Mouse (Mus musculus) kidney, embryonic 14.5 days (tissue): ENCODE data around the gene Srebf1. TPM values are rescaled to one million over a fixed set of nuclear protein-coding genes. Genes with fewer than 3 reads are reported as not detected.

Experiments
- ATAC-seq: fragments of 200-750 bp; cut with Nextera tagmentation; 2 replicates; pipeline ENCODE4 v1.8.0; 2017; ENCODE audit warnings: moderate number of reproducible peaks, mild to moderate bottlenecking, moderate TSS enrichment, moderate library complexity; ENCODE audit not compliant: low FRiP score, low TSS enrichment
- H3K27ac ChIP-seq: fragments of 300-500 bp; sonication (generic); 2 replicates; pipeline ENCODE4 v1.5.1; 2014; ENCODE audit warnings: low read depth, mild to moderate bottlenecking, low read length, moderate library complexity, mixed read lengths
- H3K27me3 ChIP-seq: fragments of 300-500 bp; sonication (generic); 2 replicates; pipeline ENCODE4 v1.6.1; 2014; ENCODE audit warnings: mild to moderate bottlenecking, low read length; ENCODE audit not compliant: control insufficient read depth, insufficient read depth
- H3K36me3 ChIP-seq: fragments of 300-500 bp; sonication (generic); 2 replicates; pipeline ENCODE4 v1.6.1; 2014; ENCODE audit warnings: low read length, mixed read lengths; ENCODE audit not compliant: control insufficient read depth, insufficient read depth
- H3K4me1 ChIP-seq: fragments of 300-500 bp; sonication (generic); 2 replicates; pipeline ENCODE4 v1.6.1; 2014; ENCODE audit warnings: low read length, mixed read lengths; ENCODE audit not compliant: control insufficient read depth, insufficient read depth
- H3K4me2 ChIP-seq: fragments of 300-500 bp; sonication (generic); replicated peaks from 2 replicates; pipeline ENCODE4 v1.6.1; 2014; ENCODE audit warnings: low read depth, mild to moderate bottlenecking, low read length
- H3K4me3 ChIP-seq: fragments of 300-500 bp; sonication (generic); 2 replicates; pipeline ENCODE4 v1.5.1; 2014; ENCODE audit warnings: mild to moderate bottlenecking, low read length
- H3K9ac ChIP-seq: fragments of 300-500 bp; sonication (generic); 2 replicates; pipeline ENCODE4 v1.6.1; 2014; ENCODE audit warnings: low read depth, mild to moderate bottlenecking, low read length, moderate library complexity
- H3K9me3 ChIP-seq: fragments of 300-500 bp; sonication (generic); 2 replicates; pipeline ENCODE4 v1.6.1; 2016; ENCODE audit warnings: low read length; ENCODE audit not compliant: control insufficient read depth
- WGBS: fragments of 180-500 bp; shearing (Covaris S2); extraction: QIAGEN DNeasy Blood & Tissue Kit; methylation state at CpG from one replicate; pipeline ENCODE4 v1.1.7; 2014; 5-methylcytosine and 5-hydroxymethylcytosine counted together
- polyA plus RNA-seq: library from polyadenylated mRNA; unstranded; fragments of >200 nt; fragmentation: Nextera tagmentation; extraction: Ambion mirVana; gene quantifications from 2 replicates; pipeline ENCODE4 v1.2.1, GENCODE M21; 2014

Srebf1 gene
- polyA plus RNA-seq: 58.8 and 60.1 TPM in 2 replicates

DNA sequence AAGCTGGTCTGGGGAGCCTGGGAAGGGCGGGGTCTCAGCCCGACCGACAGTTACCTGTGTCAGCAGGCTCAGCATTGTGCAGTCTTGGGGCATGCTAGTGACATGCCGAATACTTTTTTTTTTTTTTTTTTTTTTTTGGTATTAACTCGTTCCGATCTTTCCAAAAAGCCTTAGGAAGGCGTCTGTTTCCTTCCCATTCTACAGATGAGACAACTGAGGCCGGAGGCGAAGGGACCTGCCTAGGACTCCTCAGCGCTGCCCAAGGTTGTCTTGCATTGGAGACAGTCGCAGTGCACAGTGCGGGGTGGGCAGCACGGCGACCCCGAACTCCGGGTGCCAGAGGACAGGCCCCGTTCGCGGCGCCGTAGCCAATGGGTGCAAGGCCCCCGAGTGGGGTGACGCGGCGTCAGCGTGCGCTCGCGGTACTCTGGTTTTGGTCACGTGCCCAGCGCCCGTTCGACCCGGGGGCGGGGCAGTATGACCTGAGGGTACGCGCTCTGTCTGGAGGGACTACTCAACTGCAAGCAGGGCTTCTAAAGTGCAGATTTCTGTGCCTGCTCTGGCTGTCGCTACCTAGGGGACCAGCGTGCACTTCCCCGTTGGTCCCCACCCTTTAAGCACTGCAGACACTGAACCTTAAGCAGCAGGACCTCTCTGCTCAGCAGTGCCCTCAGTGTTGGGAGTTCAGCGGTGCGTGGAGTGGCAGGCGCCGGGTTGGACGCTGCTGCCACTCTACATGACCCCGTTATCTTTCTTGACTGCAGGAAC lies at the start of gene Srebf1:
Srebf1 (minus strand) TSS at position 113 of the 768 bp plus-strand sequence.
- Histone ChIP-seq H3K4me3 (peak within 1 kb of the TSS; percentile 34), H3K36me3 (peaks cover 3% of the 10 kb centered on the region; the same call in 1 of the 2 replicates), H3K4me2 (peak within 1 kb of the TSS; percentile 68), H3K9ac (peak within 1 kb of the TSS; percentile 32), H3K4me1 (peaks cover 11% of the 10 kb centered on the region), H3K9me3 (no peaks in the 10 kb centered on the region), H3K27ac (peak within 1 kb of the TSS; percentile 49; the same call in 1 of the 2 replicates), H3K27me3 (no peaks in the 10 kb centered on the region)
- 6% methylated on average over 46 of the region's 46 CpGs for WGBS
- ATAC-seq: peak; percentile 60

DNA sequence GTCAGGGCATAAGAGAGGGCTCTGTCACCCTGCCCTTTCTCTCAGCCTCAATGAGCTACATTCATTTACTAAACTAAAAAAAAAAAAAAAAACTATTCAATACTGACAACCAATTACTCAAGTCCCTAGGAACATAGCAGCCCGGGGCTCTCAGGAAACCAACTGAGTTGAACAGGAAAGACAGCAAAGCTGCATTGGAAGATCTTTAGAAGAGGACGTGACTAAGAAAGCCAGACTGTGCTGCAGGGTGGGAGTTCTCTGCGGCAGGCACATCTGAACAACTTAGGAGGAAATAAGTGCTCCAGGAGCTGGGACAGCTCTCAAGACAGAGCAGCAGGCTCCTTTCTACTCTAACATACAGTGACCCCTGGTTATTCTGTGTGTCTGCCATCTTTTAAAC lies 46.2 kb upstream of the Srebf1 start:
- Histone ChIP-seq H3K4me3 (no peak overlapping the region), H3K27me3 (no peaks in the 10 kb centered on the region), H3K9ac (no peak overlapping the region), H3K4me2 (no peak overlapping the region), H3K36me3 (no peaks in the 10 kb centered on the region; the same call in 1 of the 2 replicates), H3K27ac (peak overlapping the region; percentile 47; the same call in 1 of the 2 replicates), H3K4me1 (peaks cover 3% of the 10 kb centered on the region; the same call in 1 of the 2 replicates), H3K9me3 (no peaks in the 10 kb centered on the region)
- 63% methylated on average over 3 of the region's 3 CpGs for WGBS
- no peak for ATAC-seq

DNA sequence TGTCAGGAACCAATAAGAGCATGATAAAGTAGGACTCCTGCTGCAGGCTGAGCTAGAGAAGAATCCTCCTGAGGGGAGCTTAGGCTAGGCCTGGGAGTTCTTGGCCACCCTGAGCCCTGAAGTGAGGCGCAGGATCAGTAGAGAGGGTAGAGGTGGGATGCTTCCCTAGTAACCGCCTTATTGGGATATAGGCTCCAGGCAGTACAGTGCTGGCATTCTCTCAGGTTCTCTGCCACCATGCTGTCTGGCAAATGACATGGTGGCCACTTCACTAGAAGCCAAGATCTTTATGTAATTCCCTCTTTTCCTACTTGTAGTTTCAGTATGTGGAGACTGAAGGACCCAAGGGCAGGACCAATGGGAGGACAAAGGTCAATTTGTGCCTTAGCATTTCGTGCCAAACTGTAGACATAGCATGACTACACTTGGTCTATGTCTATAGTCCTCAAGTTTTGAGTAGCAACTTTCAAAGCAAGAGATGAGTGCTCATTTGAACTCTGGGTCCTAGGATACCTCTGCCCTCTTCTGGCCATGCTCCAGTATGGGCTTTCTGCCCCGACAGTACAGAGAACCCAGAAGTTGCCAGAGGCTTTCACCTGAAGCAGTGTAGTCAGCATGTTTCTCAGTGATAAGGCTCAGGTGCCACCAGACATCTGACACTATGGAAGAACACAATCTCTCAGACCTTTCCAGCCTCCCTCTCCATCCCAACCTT lies 43.0 kb upstream of the Srebf1 start:
- Histone ChIP-seq H3K9me3 (no peaks in the 10 kb centered on the region), H3K4me2 (no peak overlapping the region), H3K4me1 (no peaks in the 10 kb centered on the region), H3K27ac (no peak overlapping the region), H3K4me3 (no peak overlapping the region), H3K36me3 (no peaks in the 10 kb centered on the region; the same call in 1 of the 2 replicates), H3K9ac (no peak overlapping the region), H3K27me3 (no peaks in the 10 kb centered on the region)
- ATAC-seq: no peak
- 88% methylated on average over 4 of the region's 4 CpGs for WGBS

DNA sequence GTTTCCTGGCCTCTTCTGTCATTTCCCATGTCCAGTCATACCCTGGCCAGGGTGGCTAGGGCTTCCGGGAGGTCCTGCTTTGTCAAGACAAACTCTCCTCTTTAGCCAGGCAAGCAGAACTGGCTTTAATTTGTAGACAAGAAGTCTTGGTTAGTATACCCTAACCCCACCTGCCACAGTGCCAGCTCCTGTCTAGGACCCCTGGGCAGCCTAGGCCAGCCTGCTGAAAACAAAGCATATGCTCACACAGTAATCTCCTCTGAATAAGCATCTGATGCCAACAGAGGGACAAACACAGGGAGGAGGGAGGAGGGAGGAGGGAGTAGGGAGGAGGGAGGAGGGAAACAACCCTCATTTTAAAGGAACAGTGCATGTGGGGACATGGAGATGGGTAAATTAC lies 42.3 kb upstream of the Srebf1 start:
- no peak overlapping the region for H3K4me3 ChIP-seq
- H3K27ac ChIP-seq: no peak overlapping the region
- H3K4me2 ChIP-seq: no peak overlapping the region
- H3K4me1 ChIP-seq: no peaks in the 10 kb centered on the region
- H3K9ac ChIP-seq: no peak overlapping the region
- WGBS: 91% methylated on average over 1 of the region's 1 CpGs
- no peaks in the 10 kb centered on the region for H3K27me3 ChIP-seq
- ATAC-seq: no peak
- H3K36me3 ChIP-seq: no peaks in the 10 kb centered on the region; the same call in 1 of the 2 replicates
- no peaks in the 10 kb centered on the region for H3K9me3 ChIP-seq

DNA sequence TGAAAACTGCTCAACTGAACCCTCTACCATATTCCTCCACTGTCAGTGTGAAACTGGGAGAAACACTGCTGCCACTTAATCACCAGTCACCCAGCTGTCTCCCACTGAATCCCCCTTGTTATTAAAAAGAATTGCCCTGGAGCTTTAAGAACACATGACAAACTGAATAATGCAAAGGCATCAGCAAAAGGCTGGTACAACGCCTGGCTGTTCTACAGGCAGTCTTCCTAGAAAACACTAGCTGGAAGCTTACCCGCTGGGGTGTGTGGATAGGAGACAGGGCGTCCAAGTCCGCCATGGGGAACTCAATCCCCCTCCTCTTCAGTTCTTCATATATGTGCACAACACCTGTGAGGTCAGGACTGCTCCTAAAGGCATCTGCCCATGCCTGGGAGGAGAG lies 40.0 kb upstream of the Srebf1 start:
- H3K4me1 ChIP-seq: no peaks in the 10 kb centered on the region
- ATAC-seq: no peak
- H3K4me2 ChIP-seq: no peak overlapping the region
- H3K36me3 ChIP-seq: no peaks in the 10 kb centered on the region; the same call in 1 of the 2 replicates
- no peak overlapping the region for H3K9ac ChIP-seq
- WGBS: 88% methylated on average over 4 of the region's 4 CpGs
- no peaks in the 10 kb centered on the region for H3K27me3 ChIP-seq
- no peaks in the 10 kb centered on the region for H3K9me3 ChIP-seq
- H3K27ac ChIP-seq: no peak overlapping the region
- H3K4me3 ChIP-seq: no peak overlapping the region

DNA sequence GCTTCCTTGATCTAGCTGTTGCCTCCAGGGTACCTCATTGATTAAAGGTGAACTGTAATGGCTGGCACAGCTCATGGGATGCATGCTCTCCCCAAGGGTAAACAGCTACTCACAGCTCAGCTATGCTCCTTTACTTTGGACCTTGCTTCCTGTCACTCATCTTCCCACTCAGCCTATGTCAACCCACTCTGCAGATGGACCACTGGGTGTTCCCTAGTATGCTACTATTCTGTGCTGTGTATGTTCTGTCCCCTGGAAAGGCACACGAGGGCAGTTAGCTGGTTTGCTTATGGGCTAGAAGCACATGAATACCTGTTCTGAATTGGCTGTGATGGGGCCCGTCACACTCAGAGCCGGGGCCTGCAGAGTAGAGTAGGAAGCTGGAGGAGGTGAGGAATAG lies 38.4 kb upstream of the Srebf1 start:
- no peak overlapping the region for H3K9ac ChIP-seq
- no peaks in the 10 kb centered on the region; the same call in 1 of the 2 replicates for H3K36me3 ChIP-seq
- H3K9me3 ChIP-seq: no peaks in the 10 kb centered on the region
- H3K4me2 ChIP-seq: no peak overlapping the region
- 96% methylated on average over 3 of the region's 3 CpGs for WGBS
- ATAC-seq: no peak
- H3K27ac ChIP-seq: no peak overlapping the region
- peaks cover 3% of the 10 kb centered on the region; the same call in 1 of the 2 replicates for H3K4me1 ChIP-seq
- H3K4me3 ChIP-seq: no peak overlapping the region
- H3K27me3 ChIP-seq: no peaks in the 10 kb centered on the region

DNA sequence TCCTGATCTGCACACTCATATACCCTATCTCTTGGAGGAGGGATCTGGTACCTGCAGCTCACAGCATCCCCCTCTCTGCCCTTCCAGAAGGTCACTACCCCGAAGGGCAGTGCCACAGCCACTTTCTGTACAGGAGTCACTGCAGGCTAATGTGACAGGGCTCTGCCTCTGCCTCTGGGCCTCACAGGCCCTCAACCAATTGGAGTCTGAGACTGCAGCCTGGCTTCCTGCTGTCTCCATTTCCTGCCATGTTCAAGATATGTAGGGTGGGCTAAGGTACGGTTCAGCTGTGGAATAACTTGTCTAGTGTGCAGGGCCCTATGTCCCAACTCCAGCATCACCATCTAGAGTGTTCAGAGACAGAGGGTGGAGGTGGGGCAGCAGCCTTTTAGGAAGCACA lies 35.3 kb upstream of the Srebf1 start:
- ATAC-seq: no peak
- Histone ChIP-seq H3K4me1 (peaks cover 3% of the 10 kb centered on the region; the same call in 1 of the 2 replicates), H3K9ac (no peak overlapping the region), H3K4me3 (no peak overlapping the region), H3K27ac (no peak overlapping the region), H3K27me3 (no peaks in the 10 kb centered on the region), H3K4me2 (no peak overlapping the region), H3K36me3 (peaks cover 4% of the 10 kb centered on the region; the same call in 1 of the 2 replicates), H3K9me3 (no peaks in the 10 kb centered on the region)
- WGBS: 77% methylated on average over 2 of the region's 2 CpGs

DNA sequence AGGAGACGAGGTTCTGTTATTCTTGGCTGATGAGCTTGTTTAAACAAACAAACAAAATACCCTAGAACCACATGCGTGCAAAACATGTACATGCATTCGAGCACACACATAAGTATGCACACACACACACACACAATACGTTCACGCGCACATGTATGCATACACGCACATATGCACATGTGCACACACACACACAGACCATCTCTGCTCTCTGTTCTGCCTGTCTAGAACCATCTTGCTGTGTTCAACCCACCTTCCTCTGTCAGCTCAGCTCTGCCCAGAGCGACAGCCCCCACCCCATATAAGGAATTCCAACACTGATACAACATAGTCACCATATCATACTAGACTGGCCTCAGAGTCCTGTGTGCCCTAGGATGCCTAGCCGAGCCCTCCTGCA lies 34.3 kb upstream of the Srebf1 start:
- Histone ChIP-seq H3K27ac (no peak overlapping the region), H3K4me2 (no peak overlapping the region), H3K9ac (no peak overlapping the region), H3K4me1 (peaks cover 4% of the 10 kb centered on the region; the same call in 1 of the 2 replicates), H3K36me3 (peaks cover 4% of the 10 kb centered on the region; the same call in 1 of the 2 replicates), H3K9me3 (no peaks in the 10 kb centered on the region), H3K4me3 (no peak overlapping the region), H3K27me3 (no peaks in the 10 kb centered on the region)
- 78% methylated on average over 9 of the region's 9 CpGs for WGBS
- ATAC-seq: no peak
